Mouse (Mus musculus) cerebellum, postnatal 25 days (tissue): ENCODE measurements at regions not wholly inside any gene's neighbourhood (a gene's known extent, or its start where the extent isn't known, plus 50 kb on each side); places are given as distances from the start of the nearest gene placed in this dataset.
"Not testable (repeated sequence)": the region's sequence is repeated elsewhere in the genome, so short reads cannot be mapped to it uniquely, and the experiment has no call there.

Experiments
- DNase-seq, 2 experiments: peaks; one replicate each; pipeline ENCODE4 v3.0.0; 2021; ENCODE audit warnings: mixed read lengths in 2 of 2

GRCm38 (mm10) chr8:26762942-26763778 lies 214.0 kb upstream of the Zfp703 start:
- peak; percentile 77 to 81 for DNase-seq

- peak; percentile 71 to 77 for DNase-seq
These were observed 208.5 kb upstream of the Zfp703 start for GRCm38 (mm10) chr8:26768474-26769229.

- DNase-seq: peak; percentile 34 to 54
These were observed 206.7 kb upstream of the Zfp703 start for GRCm38 (mm10) chr8:26770424-26770886.

GRCm38 (mm10) chr8:26778917-26779537 lies 198.1 kb upstream of the Zfp703 start:
- peak in 1 of 2 experiments; percentile 3 for DNase-seq

GRCm38 (mm10) chr8:26780515-26780914 lies 196.6 kb upstream of the Zfp703 start:
- peak; percentile 63 to 71 for DNase-seq

GRCm38 (mm10) chr8:26782936-26783335 lies 194.2 kb upstream of the Zfp703 start:
- DNase-seq: not testable (repeated sequence)

GRCm38 (mm10) chr8:26784381-26784780 lies 192.7 kb upstream of the Zfp703 start:
- DNase-seq: no peak

GRCm38 (mm10) chr8:26791795-26792194 lies 185.3 kb upstream of the Zfp703 start:
- DNase-seq: no peak

GRCm38 (mm10) chr8:26793606-26794292 lies 183.4 kb upstream of the Zfp703 start:
- DNase-seq: peak in 1 of 2 experiments; percentile 5

GRCm38 (mm10) chr8:26794411-26794810 lies 182.7 kb upstream of the Zfp703 start:
- peak in 1 of 2 experiments; percentile 1 for DNase-seq

GRCm38 (mm10) chr8:26795616-26796015 lies 181.5 kb upstream of the Zfp703 start:
- DNase-seq: no peak

- no peak for DNase-seq
These were observed 177.3 kb upstream of the Zfp703 start for GRCm38 (mm10) chr8:26799814-26800213.

- DNase-seq: peak; percentile 30 to 38
These were observed 173.0 kb upstream of the Zfp703 start for GRCm38 (mm10) chr8:26804089-26804488.

GRCm38 (mm10) chr8:26804901-26805341 lies 172.2 kb upstream of the Zfp703 start:
- DNase-seq: no peak

- no peak for DNase-seq
These were observed 171.7 kb upstream of the Zfp703 start for GRCm38 (mm10) chr8:26805371-26805821.

- DNase-seq: peak; percentile 48 to 62
These were observed 168.9 kb upstream of the Zfp703 start for GRCm38 (mm10) chr8:26808111-26808651.

- DNase-seq: no peak
These were observed 168.4 kb upstream of the Zfp703 start for GRCm38 (mm10) chr8:26808771-26809170.

- DNase-seq: no peak
These were observed 167.2 kb upstream of the Zfp703 start for GRCm38 (mm10) chr8:26809943-26810342.

GRCm38 (mm10) chr8:26811533-26812236 lies 165.4 kb upstream of the Zfp703 start:
- DNase-seq: no peak

- DNase-seq: no peak
These were observed 163.8 kb upstream of the Zfp703 start for GRCm38 (mm10) chr8:26813198-26813815.

GRCm38 (mm10) chr8:26815020-26815584 lies 162.0 kb upstream of the Zfp703 start:
- no peak for DNase-seq
